Mouse (Mus musculus): ENCODE data around the gene Abhd16b.

DNA sequence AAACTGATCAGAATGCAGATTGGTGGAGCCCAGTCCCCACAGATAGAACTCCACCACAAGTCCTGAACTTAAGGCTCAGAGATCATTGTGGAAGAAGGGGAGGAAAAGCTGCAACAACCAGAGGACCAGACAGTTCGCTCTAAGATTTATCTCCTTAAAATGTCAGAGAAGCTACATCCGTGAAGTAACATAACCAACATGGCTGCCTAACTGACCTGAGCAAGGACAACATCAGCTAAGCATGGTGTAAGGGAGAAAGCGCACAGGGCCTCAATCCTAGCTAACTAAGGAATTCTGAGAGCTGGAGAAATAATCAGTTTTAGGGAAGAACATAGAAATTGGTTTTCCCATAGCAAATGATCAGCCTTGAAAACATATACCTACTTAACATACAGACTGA lies 26.2 kb downstream of the Abhd16b start:
- TF ChIP-seq CTCF (IDR thresholded peaks at IDR 0.05; ENCODE audit: low read depth) (no peak), EP300 (optimal IDR thresholded peaks at IDR 0.05) (no peak)

Data from stomach, postnatal 0 days (tissue).